Mouse (Mus musculus): Measurements from ENCODE around the gene Lipt2.
A peak's percentile ranks its signal among the peaks of the same experiment; 100 is the strongest.

Lipt2 gene

DNA sequence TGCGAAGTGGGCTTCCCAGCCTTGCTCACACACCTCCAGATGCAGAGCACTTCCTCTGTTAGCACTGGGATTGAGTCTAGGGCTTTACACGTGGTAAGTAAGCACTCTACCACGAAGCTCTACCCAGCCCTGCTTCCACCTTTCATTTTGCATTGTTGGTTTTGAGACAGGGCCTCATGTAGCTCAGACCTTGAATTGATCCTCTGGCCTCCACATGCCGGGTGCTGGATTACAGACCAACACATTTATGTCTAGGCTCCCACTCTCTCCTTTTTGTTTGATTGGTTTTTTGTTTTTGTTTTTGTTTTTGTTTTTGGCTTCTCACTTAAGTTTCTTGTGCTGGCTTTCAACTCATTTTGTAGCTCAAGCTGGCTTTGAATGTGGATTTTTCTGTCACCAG, 11.7 kb downstream of the Lipt2 start:
- no peak for DNase-seq (ENCODE audit: low read depth, low spot score)

DNA sequence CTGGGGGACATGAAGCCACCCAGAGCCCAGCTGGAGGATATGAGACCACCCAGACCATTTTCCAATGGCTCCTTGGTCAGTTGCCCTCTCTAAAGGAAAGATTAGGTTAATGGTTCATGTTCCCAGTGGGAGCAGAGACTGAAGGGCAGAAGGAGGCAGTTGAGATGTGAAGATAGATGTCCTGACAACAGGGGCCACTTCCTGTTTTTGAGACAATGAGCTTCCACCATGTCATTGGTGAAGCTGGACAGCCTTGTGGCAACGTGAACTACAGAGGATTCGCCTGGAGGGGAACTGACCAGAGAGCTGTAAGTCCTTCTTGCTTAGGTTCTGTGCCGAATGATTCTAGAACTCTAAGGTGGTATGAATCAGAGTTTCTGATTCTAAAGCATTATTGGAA, 17.2 kb downstream of the Lipt2 start, which contains the start of gene Kcne3:
Gene Kcne3 (plus strand): TSS at position 234 of the 400 bp plus-strand sequence.
- no peak for DNase-seq (ENCODE audit: low read depth, low spot score)

DNA sequence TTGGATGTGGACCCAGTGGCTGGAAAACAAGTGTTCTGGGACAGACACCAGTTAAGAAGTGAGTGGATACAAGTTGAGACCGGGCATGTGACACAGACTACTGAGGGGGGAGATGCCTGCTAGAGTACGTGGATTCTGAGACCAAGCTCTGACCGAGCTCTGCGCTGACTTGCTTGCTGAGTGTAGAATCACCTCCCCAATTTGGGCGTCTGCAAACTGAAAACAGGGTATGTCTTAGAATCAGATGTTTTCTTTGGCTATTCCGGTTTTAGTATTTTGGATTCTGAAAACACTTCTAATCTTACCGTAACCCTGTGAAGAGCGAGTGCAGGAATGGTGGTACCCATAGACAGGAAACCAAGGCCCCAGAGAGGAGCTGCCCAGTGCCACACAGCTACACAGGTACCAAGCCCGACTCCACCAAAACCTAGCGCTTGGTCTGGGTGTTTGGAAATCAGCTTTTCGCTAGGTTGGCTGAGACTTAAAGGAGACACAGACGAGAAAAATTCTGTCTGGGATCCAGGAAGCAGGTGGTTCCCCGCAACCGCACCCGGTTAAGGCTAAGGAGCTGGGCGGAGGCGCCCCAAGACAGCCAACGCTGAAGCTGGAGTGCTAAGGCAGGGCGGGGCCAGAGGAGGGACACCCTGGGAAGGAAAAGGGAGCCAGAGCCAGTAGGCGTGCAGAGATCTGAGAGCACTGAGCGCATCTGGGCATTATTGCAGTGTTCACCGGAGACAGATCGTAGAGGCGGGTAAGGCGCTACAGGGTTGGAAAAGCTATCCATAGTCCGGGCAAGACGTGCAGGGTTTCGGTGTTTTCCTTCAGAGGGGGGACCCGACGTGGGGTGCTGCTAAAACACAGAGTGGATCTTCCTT, 19.2 kb downstream of the Lipt2 start:
- DNase-seq (ENCODE audit: low read depth, low spot score) = peak; percentile 30

DNA sequence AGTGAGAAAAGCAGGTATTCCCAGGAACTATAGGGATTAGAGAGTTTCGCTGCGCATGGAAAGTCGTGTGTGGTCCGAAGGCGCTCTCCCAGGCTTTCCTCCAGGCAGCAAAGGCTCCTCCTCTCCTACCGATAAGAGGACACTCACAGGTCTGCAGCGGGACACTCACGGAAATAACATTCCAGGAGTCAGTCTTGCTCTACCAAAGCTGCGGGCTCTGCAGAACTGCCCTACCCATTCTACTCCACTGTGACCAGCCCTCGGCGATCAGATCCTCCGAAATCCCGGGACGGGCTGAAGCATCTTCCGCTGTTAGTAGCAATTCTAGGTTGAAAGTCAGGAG, 19.8 kb downstream of the Lipt2 start:
- peak; percentile 33 for DNase-seq (ENCODE audit: low read depth, low spot score)

DNA sequence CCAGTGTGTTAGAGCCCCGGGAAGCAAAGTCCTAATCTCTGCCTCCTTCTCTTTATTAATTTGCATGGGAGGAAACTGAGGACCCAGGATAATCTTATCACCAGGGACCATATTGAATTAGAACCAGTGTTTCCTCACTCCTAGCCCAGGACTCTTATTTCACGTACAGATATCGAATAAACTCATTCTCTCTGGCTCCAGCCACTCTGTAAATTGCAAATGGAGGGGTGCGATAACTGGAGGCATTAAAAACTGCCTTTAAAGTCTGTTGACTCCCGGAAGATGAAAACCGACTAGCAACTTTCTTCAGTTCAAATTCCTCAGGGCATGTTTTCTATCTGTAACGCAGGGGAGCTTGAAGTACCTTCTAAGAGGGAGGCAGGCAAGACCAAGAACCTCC, 20.3 kb downstream of the Lipt2 start:
- DNase-seq (ENCODE audit: low read depth, low spot score) = no peak

DNA sequence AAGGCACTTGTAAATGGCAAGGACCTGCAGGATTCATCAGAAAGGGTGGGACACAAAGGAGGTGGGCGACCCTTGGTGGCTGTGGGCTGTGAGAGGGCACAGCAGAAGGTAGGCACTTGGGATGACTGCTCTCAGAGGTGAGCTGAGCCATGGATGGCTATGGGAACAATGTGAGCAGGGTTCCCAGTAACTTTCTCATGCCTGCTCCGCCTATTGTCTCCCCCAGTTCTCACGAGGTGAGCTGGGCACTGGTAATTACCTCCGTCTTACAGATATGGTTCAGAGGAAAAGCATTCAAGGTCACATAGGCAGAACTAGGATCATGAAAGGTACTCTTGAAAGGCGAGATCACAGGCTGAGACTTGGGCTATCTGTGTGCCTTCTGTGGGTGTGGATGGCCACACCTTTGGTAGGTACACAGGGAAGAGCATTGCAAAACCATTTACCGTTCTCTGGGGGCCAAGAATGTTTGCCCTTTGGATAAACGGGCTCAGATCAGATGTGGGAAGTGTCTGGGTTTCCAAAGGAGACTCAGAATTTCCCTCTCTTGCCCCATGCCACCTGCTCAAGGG, 20.8 kb downstream of the Lipt2 start:
- no peak for DNase-seq (ENCODE audit: low read depth, low spot score)

DNA sequence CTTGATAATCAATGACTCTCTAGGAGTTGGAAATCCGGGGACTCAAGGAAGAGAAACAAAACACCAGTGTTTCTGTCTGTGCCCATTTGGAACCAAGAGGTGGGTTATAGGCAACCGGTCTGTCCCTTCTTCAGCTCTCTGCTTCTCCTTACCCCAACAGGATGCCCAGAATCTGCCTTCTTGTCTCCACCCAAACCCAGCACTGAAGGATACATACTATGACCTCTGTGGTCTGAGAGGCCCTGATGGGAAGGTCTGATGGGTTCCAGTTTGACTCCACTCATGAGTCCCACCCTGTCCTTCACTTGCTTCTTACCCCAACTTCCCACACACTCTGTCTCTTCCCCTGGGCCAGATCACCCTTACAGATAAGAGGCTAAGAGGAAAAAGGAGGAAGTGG, 22.1 kb downstream of the Lipt2 start:
- DNase-seq (ENCODE audit: low read depth, low spot score) = no peak

DNA sequence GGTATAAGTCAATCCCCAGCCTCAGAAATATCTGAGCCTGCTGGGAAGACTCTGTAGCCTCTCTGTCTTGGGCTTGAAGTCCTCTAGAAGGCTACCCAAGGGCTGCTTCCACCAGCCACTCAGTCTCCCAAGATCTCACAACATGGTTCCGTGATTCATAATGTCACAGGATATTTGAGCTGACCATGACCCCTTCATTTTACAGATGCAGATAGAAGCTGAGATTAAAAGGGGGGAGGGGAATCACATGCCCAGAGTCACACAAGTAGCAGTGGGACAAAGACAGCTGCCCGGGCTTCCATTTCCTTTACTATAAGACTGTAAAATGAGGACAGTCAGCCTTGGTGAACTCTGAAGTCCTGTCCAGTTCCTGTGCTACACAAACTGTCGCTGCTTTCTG, 22.5 kb downstream of the Lipt2 start:
- DNase-seq (ENCODE audit: low read depth, low spot score) = no peak

DNA sequence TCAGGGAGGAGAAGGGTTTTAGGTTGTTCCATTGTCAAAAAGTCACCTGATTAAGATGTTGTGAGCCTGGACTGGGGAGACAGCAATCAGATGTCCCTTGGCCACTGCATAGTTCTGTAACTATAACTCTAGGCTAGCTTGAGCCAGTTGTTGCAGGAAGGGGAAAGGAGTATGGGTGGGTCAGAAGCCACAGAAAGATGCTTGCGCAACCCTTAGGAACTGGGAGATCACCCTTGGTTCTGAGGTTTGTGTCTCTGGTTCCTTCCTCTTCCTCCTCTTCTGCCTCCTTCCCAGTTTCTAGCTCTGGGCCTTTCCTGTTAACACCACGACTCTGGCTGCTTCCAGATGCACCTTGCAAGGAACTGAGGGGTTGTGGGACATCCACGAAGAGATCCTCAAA, 23.3 kb downstream of the Lipt2 start:
- no peak for DNase-seq (ENCODE audit: low read depth, low spot score)

DNA sequence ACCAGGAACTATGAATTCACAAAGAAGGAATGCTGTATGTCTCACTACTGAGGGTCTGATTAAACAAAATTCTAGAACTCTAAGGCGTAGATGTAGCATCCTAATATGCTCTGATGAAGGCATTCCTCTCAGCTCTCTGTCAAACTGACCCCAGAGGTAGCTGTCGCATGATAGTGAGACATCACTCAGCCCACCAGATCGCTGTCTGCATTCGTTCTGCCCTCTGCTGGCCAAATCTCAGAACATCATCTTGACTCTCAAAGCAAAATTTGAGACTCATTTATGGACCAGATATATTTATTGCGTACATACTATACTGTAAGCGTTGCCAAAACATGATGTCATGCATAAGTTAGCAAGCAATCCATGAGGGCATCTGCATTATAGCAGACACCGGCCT, 28.5 kb downstream of the Lipt2 start:
- DNase-seq (ENCODE audit: low read depth, low spot score) = peak; percentile 43

DNA sequence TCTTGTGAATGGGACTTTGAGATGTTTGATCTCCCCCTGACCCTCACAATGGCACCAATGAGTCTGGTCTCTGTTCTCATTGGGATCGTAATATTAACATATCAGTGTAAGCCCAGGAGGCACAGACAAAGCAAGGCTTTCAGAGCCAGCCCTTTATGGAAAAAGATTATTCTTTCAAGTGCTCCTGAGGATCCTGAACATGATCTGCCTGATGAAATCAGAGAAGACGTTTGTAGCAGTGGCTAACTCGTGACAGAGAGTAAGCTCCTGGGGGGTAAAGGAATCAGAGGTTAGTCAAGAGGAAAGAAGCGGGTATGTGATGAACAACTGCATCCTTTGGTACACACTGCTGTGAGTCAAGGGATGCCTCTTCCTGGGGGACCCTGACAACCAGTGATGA, 31.1 kb downstream of the Lipt2 start:
- no peak for DNase-seq (ENCODE audit: low read depth, low spot score)

DNA sequence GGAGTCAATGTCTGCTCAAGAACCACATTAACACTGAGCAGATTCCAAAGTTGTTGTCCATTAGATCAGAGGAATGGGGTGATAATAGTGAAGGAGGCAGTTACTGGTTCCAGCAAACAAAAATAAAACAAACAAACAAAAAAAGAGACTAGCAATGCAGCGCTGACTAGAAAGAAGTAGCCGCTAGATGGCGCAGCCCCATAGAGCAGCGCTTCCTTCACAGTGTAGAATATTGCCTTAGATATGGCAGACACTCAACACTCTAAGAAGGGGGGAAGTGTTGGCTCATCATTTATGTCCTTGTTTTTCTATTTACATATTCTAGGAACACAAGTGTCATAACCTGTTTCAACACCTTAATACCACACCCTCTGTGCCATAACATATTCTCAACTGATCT, 31.7 kb downstream of the Lipt2 start:
- peak; percentile 30 for DNase-seq (ENCODE audit: low read depth, low spot score)

DNA sequence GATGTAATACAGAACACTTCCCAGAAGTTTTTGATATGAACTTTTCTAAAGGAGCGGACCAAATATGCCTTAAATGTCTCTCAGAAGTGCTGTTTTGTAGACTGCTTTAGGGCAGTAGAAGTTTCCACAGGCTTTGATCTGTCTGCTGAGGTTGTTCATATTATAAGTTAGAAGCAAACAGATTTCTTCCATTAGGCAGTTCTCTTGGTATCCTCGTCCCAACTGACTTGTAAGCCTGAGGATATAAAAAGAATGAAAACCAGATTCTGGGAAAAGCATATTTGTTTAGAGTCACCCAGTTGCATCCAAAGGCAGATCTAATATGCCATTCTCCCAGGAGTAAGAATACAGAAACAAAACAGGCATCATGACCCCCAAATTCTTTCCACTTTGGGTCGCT, 42.1 kb downstream of the Lipt2 start:
- no peak for DNase-seq (ENCODE audit: low read depth, low spot score)

DNA sequence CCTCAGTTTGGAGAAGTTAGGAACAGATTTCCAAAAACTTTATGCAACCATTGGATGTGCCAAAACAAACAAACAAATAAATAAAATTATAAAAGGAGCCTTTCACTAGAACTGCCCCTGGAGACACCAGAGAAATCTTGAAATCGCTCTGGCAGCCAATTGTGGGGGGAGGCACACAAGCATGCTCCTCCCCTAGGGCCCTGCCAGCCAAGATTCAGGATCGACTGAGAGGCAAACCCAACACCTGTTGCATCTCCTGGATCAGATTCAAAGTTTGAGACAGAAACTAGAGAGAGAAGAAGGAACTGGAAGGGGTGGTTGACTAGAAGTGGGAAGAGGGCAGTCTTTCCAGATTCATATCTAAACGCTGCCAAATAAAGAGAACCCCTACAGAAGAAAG, 44.5 kb downstream of the Lipt2 start:
- DNase-seq (ENCODE audit: low read depth, low spot score) = no peak

DNA sequence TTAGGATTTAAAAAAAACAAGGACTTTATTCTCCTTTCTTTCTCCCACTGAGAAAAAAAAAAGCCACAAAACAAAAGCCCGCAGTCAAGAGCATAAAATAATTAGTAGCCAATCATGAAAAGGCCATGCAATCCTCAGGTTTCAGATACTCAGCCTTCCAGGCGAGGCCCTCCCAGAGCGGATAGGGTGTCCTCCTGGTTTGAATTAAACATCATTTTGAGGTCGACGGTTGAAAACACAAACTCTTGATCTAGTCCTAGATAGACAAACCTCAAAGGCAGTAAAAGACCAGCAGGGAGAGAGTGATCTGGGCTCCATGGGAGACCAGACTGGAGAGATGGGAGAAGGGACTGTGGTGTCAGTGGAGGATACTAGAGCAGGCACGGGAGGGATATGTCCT, 45.8 kb downstream of the Lipt2 start:
- no peak for DNase-seq (ENCODE audit: low read depth, low spot score)

DNA sequence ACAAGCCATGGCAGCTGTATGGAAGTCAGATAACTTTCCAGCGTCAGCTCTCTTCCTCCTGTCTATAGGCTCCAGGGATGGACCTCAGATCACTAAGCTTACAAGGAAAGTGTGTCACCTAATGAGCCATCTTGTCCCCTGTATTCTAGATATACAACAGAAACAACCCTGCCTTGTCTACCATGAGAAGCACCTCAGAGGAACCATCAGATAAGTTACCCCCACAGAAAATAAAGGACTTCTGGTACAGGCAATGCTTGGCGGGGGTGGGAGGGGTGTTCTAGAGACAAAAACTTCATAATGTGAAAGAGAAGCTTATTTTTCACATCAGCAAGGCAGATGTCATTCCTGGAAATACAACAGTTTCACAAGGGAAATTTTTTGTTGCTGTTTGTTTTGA, 47.1 kb downstream of the Lipt2 start:
- DNase-seq (ENCODE audit: low read depth, low spot score) = no peak

DNA sequence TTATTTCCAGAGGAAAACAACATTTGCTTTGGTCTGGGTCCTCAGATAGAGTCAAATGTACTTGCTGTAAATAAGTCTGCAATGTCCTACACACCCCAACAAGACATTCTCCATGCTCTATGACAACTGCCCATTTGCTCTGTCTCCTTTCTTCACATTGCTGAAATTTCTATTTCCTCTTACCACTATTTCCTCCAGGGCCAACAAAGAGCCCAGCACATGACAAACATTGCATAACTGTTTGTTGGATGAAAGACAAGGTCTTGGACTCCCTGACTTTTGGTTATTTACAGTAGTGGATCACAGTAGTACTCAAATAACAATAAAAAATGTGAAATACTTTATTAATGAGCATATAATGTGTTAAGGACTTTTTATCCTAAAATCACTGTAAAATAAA, 48.8 kb downstream of the Lipt2 start:
- DNase-seq (ENCODE audit: low read depth, low spot score) = no peak

Measured in forelimb bud, embryonic 11.5 days (tissue).